Mouse (Mus musculus) hindbrain, embryonic 11.5 days (tissue): ENCODE data around the gene Hbb-bh1. TPM values are rescaled to one million over a fixed set of nuclear protein-coding genes. Genes with fewer than 3 reads are reported as not detected.
"Not testable (repeated sequence)": the region's sequence is repeated elsewhere in the genome, so short reads cannot be mapped to it uniquely, and the experiment has no call there.

Experiments
- ATAC-seq: fragments of 200-750 bp; cut with Nextera tagmentation; 2 replicates; pipeline ENCODE4 v1.8.0; 2017; ENCODE audit warnings: mild to moderate bottlenecking, moderate TSS enrichment, moderate library complexity; ENCODE audit not compliant: low FRiP score
- DNase-seq: peaks from one replicate; pipeline ENCODE4 v3.0.0-alpha.2; 2015; ENCODE audit warnings: low spot score
- H3K27ac ChIP-seq: fragments of 300-500 bp; sonication (generic); 2 replicates; pipeline ENCODE4 v1.5.1; 2014; ENCODE audit warnings: mild to moderate bottlenecking, low read depth, low read length
- H3K27me3 ChIP-seq: fragments of 300-500 bp; sonication (generic); 2 replicates; pipeline ENCODE4 v1.6.1; 2014; ENCODE audit warnings: mild to moderate bottlenecking, low read length, moderate library complexity, mixed read lengths; ENCODE audit not compliant: control insufficient read depth, insufficient read depth
- H3K36me3 ChIP-seq: fragments of 300-500 bp; sonication (generic); 2 replicates; pipeline ENCODE4 v1.6.1; 2014; ENCODE audit warnings: mild to moderate bottlenecking, low read length, moderate library complexity, mixed read lengths; ENCODE audit not compliant: control insufficient read depth, insufficient read depth
- H3K4me1 ChIP-seq: fragments of 300-500 bp; sonication (generic); replicated peaks from 2 replicates; pipeline ENCODE4 v1.6.1; 2014; ENCODE audit warnings: low read length, mixed read lengths; ENCODE audit not compliant: control insufficient read depth, insufficient read depth
- H3K4me2 ChIP-seq: fragments of 300-500 bp; sonication (generic); replicated peaks from 2 replicates; pipeline ENCODE4 v1.6.1; 2014; ENCODE audit warnings: mild to moderate bottlenecking, low read depth, low read length
- H3K4me3 ChIP-seq: fragments of 300-500 bp; sonication (generic); 2 replicates; pipeline ENCODE4 v1.5.1; 2014; ENCODE audit warnings: low read depth, low read length
- H3K9ac ChIP-seq: fragments of 300-500 bp; sonication (generic); 2 replicates; pipeline ENCODE4 v1.6.1; 2014; ENCODE audit warnings: low read depth, low read length
- H3K9me3 ChIP-seq: fragments of 300-500 bp; sonication (generic); 2 replicates; pipeline ENCODE4 v1.6.1; 2016; ENCODE audit warnings: low read length; ENCODE audit not compliant: control insufficient read depth
- WGBS: fragments of 180-500 bp; shearing (Covaris S2); extraction: QIAGEN DNeasy Blood & Tissue Kit; methylation state at CpG from one replicate; pipeline ENCODE4 v1.1.7; 2014; 5-methylcytosine and 5-hydroxymethylcytosine counted together
- polyA plus RNA-seq: library from polyadenylated mRNA; unstranded; fragments of >200 nt; fragmentation: Nextera tagmentation; extraction: Ambion mirVana; gene quantifications from 2 replicates; pipeline ENCODE4 v1.2.1, GENCODE M21; 2014

Gene Hbb-bh1
- polyA plus RNA-seq, 1 experiment from 2014 or later: 2,447 TPM

GRCm38 (mm10) chr7:103809801-103810155 lies 33.2 kb downstream of the Hbb-bh1 start:
- 77% methylated on average over 1 of the region's 1 CpGs for WGBS
- no peak overlapping the region for H3K4me2 ChIP-seq
- no peak overlapping the region for H3K4me3 ChIP-seq
- no peak for DNase-seq
- no peak overlapping the region for H3K9ac ChIP-seq
- no peaks in the 10 kb centered on the region for H3K36me3 ChIP-seq
- H3K4me1 ChIP-seq: no peaks in the 10 kb centered on the region
- no peaks in the 10 kb centered on the region for H3K9me3 ChIP-seq
- no peaks in the 10 kb centered on the region for H3K27me3 ChIP-seq
- no peak for ATAC-seq
- no peak overlapping the region for H3K27ac ChIP-seq

GRCm38 (mm10) chr7:103808971-103809800 lies 33.8 kb downstream of the Hbb-bh1 start:
- H3K36me3 ChIP-seq: no peaks in the 10 kb centered on the region
- no peak overlapping the region for H3K27ac ChIP-seq
- no peak overlapping the region for H3K4me2 ChIP-seq
- DNase-seq: no peak
- WGBS: 78% methylated on average over 5 of the region's 5 CpGs
- no peaks in the 10 kb centered on the region for H3K4me1 ChIP-seq
- no peaks in the 10 kb centered on the region for H3K27me3 ChIP-seq
- no peak for ATAC-seq
- no peak overlapping the region for H3K9ac ChIP-seq
- no peak overlapping the region for H3K4me3 ChIP-seq
- no peaks in the 10 kb centered on the region for H3K9me3 ChIP-seq

DNA sequence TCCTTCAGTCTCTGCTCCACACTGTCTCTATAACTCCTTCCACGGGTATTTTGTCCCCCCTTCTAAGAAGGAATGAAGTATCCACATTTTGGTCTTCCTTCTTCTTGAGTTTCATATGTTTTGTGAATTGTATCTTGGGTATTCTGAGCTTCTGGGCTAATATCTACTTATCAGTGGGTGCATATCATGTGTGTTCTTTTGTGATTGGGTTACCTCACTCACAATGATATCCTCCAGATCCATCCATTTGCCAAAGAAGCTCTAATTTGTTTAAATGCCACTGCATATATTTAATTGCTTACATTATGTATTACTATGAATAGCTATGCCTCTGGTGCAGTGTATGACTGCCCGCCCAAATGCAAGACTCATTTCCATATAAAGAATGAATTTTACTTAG lies 34.8 kb downstream of the Hbb-bh1 start:
- not testable (repeated sequence) for H3K4me2 ChIP-seq, H3K36me3 ChIP-seq, DNase-seq, ATAC-seq, H3K27me3 ChIP-seq, H3K4me3 ChIP-seq, H3K9me3 ChIP-seq, H3K27ac ChIP-seq, H3K4me1 ChIP-seq, H3K9ac ChIP-seq
- 76% methylated on average over 2 of the region's 2 CpGs for WGBS

DNA sequence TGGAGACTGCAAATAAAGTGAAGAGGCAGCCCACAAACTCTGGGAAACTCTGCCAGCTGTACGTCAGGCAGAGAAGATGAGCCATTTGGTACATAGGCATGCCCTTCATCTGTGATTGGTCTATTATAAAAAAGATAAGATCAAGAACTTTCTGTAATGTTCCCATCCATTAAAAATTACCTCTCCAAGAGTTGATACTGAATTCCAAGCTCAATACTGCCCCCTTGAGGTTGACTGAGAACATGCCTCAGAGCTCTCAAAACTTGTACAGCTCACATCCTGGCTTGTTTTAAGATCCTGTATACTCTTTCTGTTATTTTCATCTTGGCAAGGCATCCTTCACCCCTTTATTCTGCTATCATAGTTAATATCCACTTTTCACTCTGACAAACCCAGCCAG lies 36.1 kb downstream of the Hbb-bh1 start:
- no peaks in the 10 kb centered on the region for H3K36me3 ChIP-seq
- H3K27ac ChIP-seq: no peak overlapping the region
- H3K4me2 ChIP-seq: no peak overlapping the region
- DNase-seq (peak; percentile 64), ATAC-seq (no peak)
- no peak overlapping the region for H3K4me3 ChIP-seq
- H3K27me3 ChIP-seq: no peaks in the 10 kb centered on the region
- no peaks in the 10 kb centered on the region for H3K9me3 ChIP-seq
- WGBS: 75% methylated on average over 1 of the region's 1 CpGs
- H3K4me1 ChIP-seq: no peaks in the 10 kb centered on the region
- H3K9ac ChIP-seq: no peak overlapping the region

- Histone ChIP-seq H3K36me3 (no peaks in the 10 kb centered on the region), H3K4me2 (no peak overlapping the region), H3K4me3 (no peak overlapping the region), H3K9me3 (no peaks in the 10 kb centered on the region), H3K9ac (no peak overlapping the region), H3K27me3 (no peaks in the 10 kb centered on the region), H3K4me1 (no peaks in the 10 kb centered on the region), H3K27ac (no peak overlapping the region)
- ATAC-seq: no peak
- 31% methylated on average over 4 of the region's 4 CpGs for WGBS
- no peak for DNase-seq
Observed at GRCm38 (mm10) chr7:103792669-103793388, 50.1 kb downstream of the Hbb-bh1 start.

DNA sequence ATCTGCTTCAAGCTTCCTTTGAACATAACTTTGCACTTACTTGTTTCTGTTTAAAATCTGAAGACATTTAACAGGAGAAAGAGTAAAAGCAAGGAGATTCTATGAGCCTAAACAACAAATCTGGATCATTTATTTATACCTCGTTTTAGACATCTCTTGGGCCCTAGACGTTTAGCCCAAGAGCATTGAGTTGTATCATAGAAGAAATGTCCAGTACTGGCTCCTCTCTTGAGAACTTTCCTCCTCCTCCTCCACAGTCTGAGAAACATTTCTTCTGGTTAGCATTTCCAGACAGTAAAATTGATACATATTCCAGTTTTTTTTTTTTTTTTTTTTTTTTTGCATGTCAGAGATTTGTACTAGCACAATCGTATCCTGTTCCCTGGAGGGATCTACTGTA lies 51.2 kb downstream of the Hbb-bh1 start, which contains the start of gene Olfr67:
Gene Olfr67, minus strand, starts transcription at position 101 of the 400 bp plus-strand sequence.
- DNase-seq (no peak), ATAC-seq (no peak)
- Histone ChIP-seq H3K27me3 (no peaks in the 10 kb centered on the region), H3K9me3 (no peaks in the 10 kb centered on the region), H3K4me3 (no peak within 1 kb of the TSS), H3K9ac (no peak within 1 kb of the TSS), H3K36me3 (no peaks in the 10 kb centered on the region), H3K4me2 (no peak within 1 kb of the TSS), H3K4me1 (no peaks in the 10 kb centered on the region), H3K27ac (no peak within 1 kb of the TSS)
- WGBS: 88% methylated on average over 3 of the region's 3 CpGs

Other genes starting within 250 kb of the Hbb-bh1 start
- gene Olfr619, start 242.6 kb downstream of the Hbb-bh1 start, polyA plus RNA-seq: not detected in 2 replicates
- gene Olfr620, start 230.6 kb downstream of the Hbb-bh1 start, polyA plus RNA-seq: not detected in 2 replicates
- not detected in 2 replicates for gene Olfr622, start 200.5 kb downstream of the Hbb-bh1 start, polyA plus RNA-seq
- not detected in 2 replicates for gene Olfr623, start 179.5 kb downstream of the Hbb-bh1 start, polyA plus RNA-seq
- 0.03 and 0.04 TPM in 2 replicates for gene Olfr624, start 172.0 kb downstream of the Hbb-bh1 start, polyA plus RNA-seq
- not detected in 2 replicates for gene Olfr625-ps1, start 160.4 kb downstream of the Hbb-bh1 start, polyA plus RNA-seq
- gene Olfr243, start 128.5 kb downstream of the Hbb-bh1 start, polyA plus RNA-seq: not detected in 2 replicates
- gene Olfr628, start 112.8 kb downstream of the Hbb-bh1 start, polyA plus RNA-seq: not detected in 2 replicates
- gene Olfr629, start 98.2 kb downstream of the Hbb-bh1 start, polyA plus RNA-seq: not detected in 2 replicates
- gene Olfr630, start 85.8 kb downstream of the Hbb-bh1 start, polyA plus RNA-seq: not detected in 2 replicates
- gene Olfr69, start 71.6 kb downstream of the Hbb-bh1 start, polyA plus RNA-seq: not detected in 2 replicates
- not detected in 2 replicates for gene Olfr68, start 63.5 kb downstream of the Hbb-bh1 start, polyA plus RNA-seq
- not detected in 2 replicates for gene Olfr67, start 51.3 kb downstream of the Hbb-bh1 start, polyA plus RNA-seq
- 658 and 732 TPM in 2 replicates for gene Hbb-bt, start 29.2 kb downstream of the Hbb-bh1 start, polyA plus RNA-seq
- 266 and 269 TPM in 2 replicates for gene Hbb-bs, start 15.1 kb downstream of the Hbb-bh1 start, polyA plus RNA-seq
- gene Hbb-bh2, start 2.6 kb downstream of the Hbb-bh1 start, polyA plus RNA-seq: not detected in 2 replicates
- gene Hbb-y, start 10.1 kb upstream of the Hbb-bh1 start, polyA plus RNA-seq: 10,698 and 10,834 TPM in 2 replicates
- gene Olfr66, start 43.1 kb upstream of the Hbb-bh1 start, polyA plus RNA-seq: not detected in 2 replicates
- gene Olfr64, start 51.3 kb upstream of the Hbb-bh1 start, polyA plus RNA-seq: not detected in 2 replicates
- not detected in 2 replicates for gene Olfr65, start 60.3 kb upstream of the Hbb-bh1 start, polyA plus RNA-seq
- not detected in 2 replicates for gene Olfr631, start 85.7 kb upstream of the Hbb-bh1 start, polyA plus RNA-seq
- 0.13 TPM in 1 of 2 replicates, not detected in the other for gene Olfr632, start 91.2 kb upstream of the Hbb-bh1 start, polyA plus RNA-seq
- gene Olfr633, start 101.3 kb upstream of the Hbb-bh1 start, polyA plus RNA-seq: not detected in 2 replicates
- not detected in 2 replicates for gene Olfr635, start 128.0 kb upstream of the Hbb-bh1 start, polyA plus RNA-seq
- gene Olfr638, start 155.6 kb upstream of the Hbb-bh1 start, polyA plus RNA-seq: not detected in 2 replicates
- 0.05 TPM in 1 of 2 replicates, not detected in the other for gene Olfr639, start 174.1 kb upstream of the Hbb-bh1 start, polyA plus RNA-seq
- gene Olfr640, start 182.4 kb upstream of the Hbb-bh1 start, polyA plus RNA-seq: not detected in 2 replicates
- not detected in 2 replicates for gene Olfr641, start 192.3 kb upstream of the Hbb-bh1 start, polyA plus RNA-seq
- gene Olfr642, start 209.5 kb upstream of the Hbb-bh1 start, polyA plus RNA-seq: not detected in 2 replicates
- not detected in 2 replicates for gene 4930516K23Rik, start 218.3 kb upstream of the Hbb-bh1 start, polyA plus RNA-seq
- gene Olfr644, start 228.7 kb upstream of the Hbb-bh1 start, polyA plus RNA-seq: not detected in 2 replicates
- not detected in 2 replicates for gene Olfr645, start 242.3 kb upstream of the Hbb-bh1 start, polyA plus RNA-seq